Mouse (Mus musculus): Measurements from ENCODE around the gene Arhgef15. TPM values are rescaled to one million over a fixed set of nuclear protein-coding genes. Genes with fewer than 3 reads are reported as not detected.
"Not testable (repeated sequence)": the region's sequence is repeated elsewhere in the genome, so short reads cannot be mapped to it uniquely, and the experiment has no call there.

Arhgef15 gene
- 6.7 and 7.7 TPM in 2 replicates for polyA plus RNA-seq (2014; fragmentation: Nextera tagmentation; extraction: Ambion mirVana)

GRCm38 (mm10) chr11:68957308-68957707, at the start of gene Arhgef15:
Gene Arhgef15, minus strand, starts transcription at chr11:68957480.
- H3K4me3 ChIP-seq (ENCODE audit: low read depth, low read length) = 0 out of 2 replicates have a peak within 1 kb of the TSS, but pooled peaks have one; percentile 3
- H3K27me3 ChIP-seq (ENCODE audit: control insufficient read depth, insufficient read depth, low read length) = peaks cover 29% of the 10 kb centered on the region
- no peak for DNase-seq (ENCODE audit: low spot score)
- no peaks in the 10 kb centered on the region for H3K36me3 ChIP-seq (ENCODE audit: control insufficient read depth, insufficient read depth, low read length)
- 0 out of 2 replicates have a peak within 1 kb of the TSS, but pooled peaks have one; percentile 22 for H3K9ac ChIP-seq (ENCODE audit: low read length)
- H3K27ac ChIP-seq (replicated peaks; ENCODE audit: low read depth, low read length) = peak within 1 kb of the TSS; percentile 39; the same call in 1 of the 2 replicates
- H3K9me3 ChIP-seq (ENCODE audit: control insufficient read depth, low read length) = no peaks in the 10 kb centered on the region
- no peak for ATAC-seq (ENCODE audit: insufficient number of reproducible peaks, low FRiP score, low TSS enrichment, low read depth)
- WGBS = 39% methylated on average over 8 of the region's 8 CpGs
- peak within 1 kb of the TSS; percentile 24 for H3K4me2 ChIP-seq (ENCODE audit: low read depth, severe bottlenecking)
- 0 out of 2 replicates have a peak, but pooled peaks cover 7% of the 10 kb centered on the region for H3K4me1 ChIP-seq (ENCODE audit: control insufficient read depth, insufficient read depth, low read length)

GRCm38 (mm10) chr11:69006575-69006974, 49.3 kb upstream of the Arhgef15 start:
- H3K4me2 ChIP-seq (ENCODE audit: low read depth, severe bottlenecking); H3K9me3 ChIP-seq (ENCODE audit: control insufficient read depth, low read length); DNase-seq (ENCODE audit: low spot score); H3K27ac ChIP-seq (replicated peaks; ENCODE audit: low read depth, low read length); ATAC-seq (ENCODE audit: insufficient number of reproducible peaks, low FRiP score, low TSS enrichment, low read depth); H3K4me1 ChIP-seq (ENCODE audit: control insufficient read depth, insufficient read depth, low read length); H3K4me3 ChIP-seq (ENCODE audit: low read depth, low read length); H3K9ac ChIP-seq (ENCODE audit: low read length); H3K36me3 ChIP-seq (ENCODE audit: control insufficient read depth, insufficient read depth, low read length); H3K27me3 ChIP-seq (ENCODE audit: control insufficient read depth, insufficient read depth, low read length): not testable (repeated sequence)

- Histone ChIP-seq H3K9ac (ENCODE audit: low read length) (no peak overlapping the region), H3K4me2 (ENCODE audit: low read depth, severe bottlenecking) (no peak overlapping the region), H3K36me3 (ENCODE audit: control insufficient read depth, insufficient read depth, low read length) (peaks cover 11% of the 10 kb centered on the region), H3K4me1 (ENCODE audit: control insufficient read depth, insufficient read depth, low read length) (peaks cover 4% of the 10 kb centered on the region; the same call in 1 of the 2 replicates), H3K27me3 (ENCODE audit: control insufficient read depth, insufficient read depth, low read length) (no peaks in the 10 kb centered on the region), H3K4me3 (ENCODE audit: low read depth, low read length) (no peak overlapping the region), H3K9me3 (ENCODE audit: control insufficient read depth, low read length) (no peaks in the 10 kb centered on the region), H3K27ac (replicated peaks; ENCODE audit: low read depth, low read length) (no peak overlapping the region)
- no peak for ATAC-seq (ENCODE audit: insufficient number of reproducible peaks, low FRiP score, low TSS enrichment, low read depth)
- WGBS = 89% methylated on average over 7 of the region's 7 CpGs
- DNase-seq (ENCODE audit: low spot score) = no peak
Measured at GRCm38 (mm10) chr11:69005193-69005592, 47.9 kb upstream of the Arhgef15 start.

GRCm38 (mm10) chr11:69003592-69003991, 46.3 kb upstream of the Arhgef15 start:
- Histone ChIP-seq H3K27me3 (ENCODE audit: control insufficient read depth, insufficient read depth, low read length) (no peaks in the 10 kb centered on the region), H3K9ac (ENCODE audit: low read length) (no peak overlapping the region), H3K36me3 (ENCODE audit: control insufficient read depth, insufficient read depth, low read length) (peaks cover 20% of the 10 kb centered on the region), H3K4me2 (ENCODE audit: low read depth, severe bottlenecking) (no peak overlapping the region), H3K4me3 (ENCODE audit: low read depth, low read length) (no peak overlapping the region), H3K27ac (replicated peaks; ENCODE audit: low read depth, low read length) (no peak overlapping the region), H3K4me1 (ENCODE audit: control insufficient read depth, insufficient read depth, low read length) (peaks cover 4% of the 10 kb centered on the region; the same call in 1 of the 2 replicates), H3K9me3 (ENCODE audit: control insufficient read depth, low read length) (no peaks in the 10 kb centered on the region)
- ATAC-seq (ENCODE audit: insufficient number of reproducible peaks, low FRiP score, low TSS enrichment, low read depth) = no peak
- peak; percentile 36 for DNase-seq (ENCODE audit: low spot score)
- WGBS = 65% methylated on average over 4 of the region's 4 CpGs

- not testable (repeated sequence) for H3K4me3 ChIP-seq (ENCODE audit: low read depth, low read length); H3K9me3 ChIP-seq (ENCODE audit: control insufficient read depth, low read length); H3K4me1 ChIP-seq (ENCODE audit: control insufficient read depth, insufficient read depth, low read length); ATAC-seq (ENCODE audit: insufficient number of reproducible peaks, low FRiP score, low TSS enrichment, low read depth); H3K27ac ChIP-seq (replicated peaks; ENCODE audit: low read depth, low read length); H3K4me2 ChIP-seq (ENCODE audit: low read depth, severe bottlenecking); H3K27me3 ChIP-seq (ENCODE audit: control insufficient read depth, insufficient read depth, low read length); H3K9ac ChIP-seq (ENCODE audit: low read length); DNase-seq (ENCODE audit: low spot score)
- WGBS = 93% methylated on average over 4 of the region's 4 CpGs
- H3K36me3 ChIP-seq (ENCODE audit: control insufficient read depth, insufficient read depth, low read length) = peaks cover 26% of the 10 kb centered on the region
Measured at GRCm38 (mm10) chr11:69002782-69003181, 45.5 kb upstream of the Arhgef15 start.

GRCm38 (mm10) chr11:68997080-68997479, 39.8 kb upstream of the Arhgef15 start:
- H3K9ac ChIP-seq (ENCODE audit: low read length) = no peak overlapping the region
- H3K9me3 ChIP-seq (ENCODE audit: control insufficient read depth, low read length) = no peaks in the 10 kb centered on the region
- WGBS = 94% methylated on average over 4 of the region's 4 CpGs
- H3K4me2 ChIP-seq (ENCODE audit: low read depth, severe bottlenecking) = no peak overlapping the region
- peaks cover 56% of the 10 kb centered on the region for H3K36me3 ChIP-seq (ENCODE audit: control insufficient read depth, insufficient read depth, low read length)
- no peak for DNase-seq (ENCODE audit: low spot score)
- no peaks in the 10 kb centered on the region for H3K4me1 ChIP-seq (ENCODE audit: control insufficient read depth, insufficient read depth, low read length)
- H3K27ac ChIP-seq (replicated peaks; ENCODE audit: low read depth, low read length) = no peak overlapping the region
- H3K27me3 ChIP-seq (ENCODE audit: control insufficient read depth, insufficient read depth, low read length) = no peaks in the 10 kb centered on the region
- ATAC-seq (ENCODE audit: insufficient number of reproducible peaks, low FRiP score, low TSS enrichment, low read depth) = no peak
- no peak overlapping the region for H3K4me3 ChIP-seq (ENCODE audit: low read depth, low read length)

GRCm38 (mm10) chr11:68994377-68994776, 37.1 kb upstream of the Arhgef15 start:
- Histone ChIP-seq H3K9ac (ENCODE audit: low read length) (no peak overlapping the region), H3K4me3 (ENCODE audit: low read depth, low read length) (no peak overlapping the region), H3K4me2 (ENCODE audit: low read depth, severe bottlenecking) (no peak overlapping the region), H3K4me1 (ENCODE audit: control insufficient read depth, insufficient read depth, low read length) (no peaks in the 10 kb centered on the region), H3K27ac (replicated peaks; ENCODE audit: low read depth, low read length) (no peak overlapping the region), H3K36me3 (ENCODE audit: control insufficient read depth, insufficient read depth, low read length) (peaks cover 60% of the 10 kb centered on the region), H3K9me3 (ENCODE audit: control insufficient read depth, low read length) (no peaks in the 10 kb centered on the region), H3K27me3 (ENCODE audit: control insufficient read depth, insufficient read depth, low read length) (no peaks in the 10 kb centered on the region)
- DNase-seq (ENCODE audit: low spot score) (no peak), ATAC-seq (ENCODE audit: insufficient number of reproducible peaks, low FRiP score, low TSS enrichment, low read depth) (no peak)
- WGBS = 94% methylated on average over 3 of the region's 3 CpGs

- DNase-seq (ENCODE audit: low spot score) (no peak), ATAC-seq (ENCODE audit: insufficient number of reproducible peaks, low FRiP score, low TSS enrichment, low read depth) (no peak)
- Histone ChIP-seq H3K4me2 (ENCODE audit: low read depth, severe bottlenecking) (no peak overlapping the region), H3K4me3 (ENCODE audit: low read depth, low read length) (no peak overlapping the region), H3K27ac (replicated peaks; ENCODE audit: low read depth, low read length) (no peak overlapping the region), H3K9me3 (ENCODE audit: control insufficient read depth, low read length) (no peaks in the 10 kb centered on the region), H3K4me1 (ENCODE audit: control insufficient read depth, insufficient read depth, low read length) (no peaks in the 10 kb centered on the region), H3K27me3 (ENCODE audit: control insufficient read depth, insufficient read depth, low read length) (no peaks in the 10 kb centered on the region), H3K36me3 (ENCODE audit: control insufficient read depth, insufficient read depth, low read length) (peaks cover 54% of the 10 kb centered on the region), H3K9ac (ENCODE audit: low read length) (no peak overlapping the region)
- WGBS = 88% methylated on average over 7 of the region's 7 CpGs
Measured at GRCm38 (mm10) chr11:68993122-68993521, 35.8 kb upstream of the Arhgef15 start.

- H3K9ac ChIP-seq (ENCODE audit: low read length) = no peak overlapping the region
- ATAC-seq (ENCODE audit: insufficient number of reproducible peaks, low FRiP score, low TSS enrichment, low read depth) (no peak), DNase-seq (ENCODE audit: low spot score) (no peak)
- 93% methylated on average over 17 of the region's 17 CpGs for whole genome bisulfite sequencing
- H3K27ac ChIP-seq (replicated peaks; ENCODE audit: low read depth, low read length) = no peak overlapping the region
- no peaks in the 10 kb centered on the region for H3K9me3 ChIP-seq (ENCODE audit: control insufficient read depth, low read length)
- no peak overlapping the region for H3K4me3 ChIP-seq (ENCODE audit: low read depth, low read length)
- no peak overlapping the region for H3K4me2 ChIP-seq (ENCODE audit: low read depth, severe bottlenecking)
- no peaks in the 10 kb centered on the region for H3K4me1 ChIP-seq (ENCODE audit: control insufficient read depth, insufficient read depth, low read length)
- no peaks in the 10 kb centered on the region for H3K27me3 ChIP-seq (ENCODE audit: control insufficient read depth, insufficient read depth, low read length)
- peaks cover 38% of the 10 kb centered on the region for H3K36me3 ChIP-seq (ENCODE audit: control insufficient read depth, insufficient read depth, low read length)
Measured at GRCm38 (mm10) chr11:68988341-68988740, 31.1 kb upstream of the Arhgef15 start.

All from limb, embryonic 11.5 days (tissue).